Mouse (Mus musculus) kidney, postnatal 0 days (tissue): ENCODE measurements around the gene Hyou1. TPM values are rescaled to one million over a fixed set of nuclear protein-coding genes. Genes with fewer than 3 reads are reported as not detected.
"Not testable (repeated sequence)": the region's sequence is repeated elsewhere in the genome, so short reads cannot be mapped to it uniquely, and the experiment has no call there.

Experiments used
- ATAC-seq: fragments of 200-750 bp; cut with Nextera tagmentation; replicated peaks from 2 replicates; pipeline ENCODE4 v1.8.0; 2017; ENCODE audit warnings: low read depth, moderate number of reproducible peaks, moderate TSS enrichment, moderate library complexity; ENCODE audit not compliant: low FRiP score
- DNase-seq: peaks from one replicate; pipeline ENCODE4 v3.0.0-alpha.2; 2016; ENCODE audit warnings: low spot score
- H3K27ac ChIP-seq: fragments of 300-500 bp; sonication (generic); 2 replicates; pipeline ENCODE4 v1.5.1; 2014; ENCODE audit warnings: mild to moderate bottlenecking
- H3K27me3 ChIP-seq: fragments of 300-500 bp; sonication (generic); 2 replicates; pipeline ENCODE4 v1.6.1; 2014; ENCODE audit warnings: low read length, mixed read lengths; ENCODE audit not compliant: insufficient read depth
- H3K36me3 ChIP-seq: fragments of 300-500 bp; sonication (generic); 2 replicates; pipeline ENCODE4 v1.6.1; 2014; ENCODE audit warnings: low read length, mixed read lengths; ENCODE audit not compliant: insufficient read depth
- H3K4me1 ChIP-seq: fragments of 300-500 bp; sonication (generic); replicated peaks from 2 replicates; pipeline ENCODE4 v1.6.1; 2014; ENCODE audit warnings: antibody characterized with exemption, low read length, mixed read lengths; ENCODE audit not compliant: insufficient read depth
- H3K4me2 ChIP-seq: fragments of 300-500 bp; sonication (generic); 2 replicates; pipeline ENCODE4 v1.6.1; 2014; ENCODE audit warnings: mild to moderate bottlenecking, low read length, moderate library complexity, mixed read lengths
- H3K4me3 ChIP-seq: fragments of 300-500 bp; sonication (generic); replicated peaks from 2 replicates; pipeline ENCODE4 v1.5.1; 2014; ENCODE audit warnings: low read depth, low read length
- H3K9ac ChIP-seq: fragments of 300-500 bp; sonication (generic); 2 replicates; pipeline ENCODE4 v1.6.1; 2014; ENCODE audit warnings: low read depth, low read length
- H3K9me3 ChIP-seq: fragments of 300-500 bp; sonication (generic); replicated peaks from 2 replicates; pipeline ENCODE4 v1.6.1; 2016; ENCODE audit warnings: low read length, inconsistent platforms, mixed read lengths
- CTCF ChIP-seq: IDR thresholded peaks from 2 replicates; pipeline ENCODE4 v1.5.1; 2016; ENCODE audit warnings: antibody characterized with exemption, low read depth, mild to moderate bottlenecking, moderate library complexity
- WGBS: fragments of 180-500 bp; shearing (Covaris S2); extraction: QIAGEN DNeasy Blood & Tissue Kit; methylation state at CpG from one replicate; pipeline ENCODE4 v1.1.7; 2014; 5-methylcytosine and 5-hydroxymethylcytosine counted together
- polyA plus RNA-seq: library from polyadenylated mRNA; unstranded; fragments of >200 nt; fragmentation: Nextera tagmentation; extraction: Ambion mirVana; gene quantifications from 2 replicates; pipeline ENCODE4 v1.2.1, GENCODE M21; 2015

The Hyou1 gene
- polyA plus RNA-seq, 1 experiment from 2014 or later = 22.1 TPM

GRCm38 (mm10) chr9:44405011-44405410 is 25.7 kb downstream of the Hyou1 start:
- no peak overlapping the region for H3K4me2 ChIP-seq
- no peaks in the 10 kb centered on the region for H3K4me1 ChIP-seq
- H3K27me3 ChIP-seq = no peaks in the 10 kb centered on the region
- H3K4me3 ChIP-seq = no peak overlapping the region
- no peak overlapping the region for H3K9ac ChIP-seq
- WGBS = 53% methylated on average over 3 of the region's 3 CpGs
- DNase-seq (no peak), ATAC-seq (no peak)
- H3K9me3 ChIP-seq = no peaks in the 10 kb centered on the region
- no peak overlapping the region for H3K27ac ChIP-seq
- H3K36me3 ChIP-seq = peaks cover 49% of the 10 kb centered on the region
- no peak for TF ChIP-seq CTCF

GRCm38 (mm10) chr9:44406906-44407751 is 27.8 kb downstream of the Hyou1 start, which contains the start of the genes Rps25 and Trappc4:
Rps25 (plus strand) TSS chr9:44407139.
Trappc4 (minus strand) TSS chr9:44407600.
- Histone ChIP-seq H3K27me3 (no peaks in the 10 kb centered on the region), H3K4me2 (peak within 1 kb of the TSS; percentile 71), H3K36me3 (peaks cover 53% of the 10 kb centered on the region), H3K4me3 (peak within 1 kb of the TSS; percentile 76), H3K9me3 (no peaks in the 10 kb centered on the region), H3K27ac (peak within 1 kb of the TSS; percentile 93), H3K9ac (peak within 1 kb of the TSS; percentile 82), H3K4me1 (no peaks in the 10 kb centered on the region)
- TF ChIP-seq CTCF = 0 out of 2 replicates have a peak, but pooled peaks have one; percentile 27
- DNase-seq (peak; percentile 99), ATAC-seq (peak; percentile 94)
- WGBS = under 1% methylated on average over 51 of the region's 51 CpGs

GRCm38 (mm10) chr9:44407752-44408097 is 28.4 kb downstream of the Hyou1 start:
- H3K27ac ChIP-seq = peak overlapping the region; percentile 93
- H3K36me3 ChIP-seq = peaks cover 53% of the 10 kb centered on the region
- under 1% methylated on average over 24 of the region's 24 CpGs for WGBS
- H3K4me2 ChIP-seq = peak overlapping the region; percentile 71
- no peaks in the 10 kb centered on the region for H3K4me1 ChIP-seq
- no peaks in the 10 kb centered on the region for H3K27me3 ChIP-seq
- peak overlapping the region; percentile 76 for H3K4me3 ChIP-seq
- no peak for DNase-seq
- ATAC-seq = no peak
- H3K9me3 ChIP-seq = no peaks in the 10 kb centered on the region
- TF ChIP-seq CTCF = no peak
- peak overlapping the region; percentile 82 for H3K9ac ChIP-seq

- not testable (repeated sequence) for H3K4me1 ChIP-seq, H3K27me3 ChIP-seq, ATAC-seq, H3K9me3 ChIP-seq, H3K27ac ChIP-seq, DNase-seq
- H3K4me3 ChIP-seq = peak overlapping the region; percentile 76; the same call in 1 of the 2 replicates
- peak overlapping the region; percentile 82; the same call in 1 of the 2 replicates for H3K9ac ChIP-seq
- H3K36me3 ChIP-seq = peaks cover 51% of the 10 kb centered on the region
- peak overlapping the region; percentile 71 for H3K4me2 ChIP-seq
- 76% methylated on average over 9 of the region's 9 CpGs for WGBS
Observed at GRCm38 (mm10) chr9:44408693-44409092, 29.4 kb downstream of the Hyou1 start.

- Histone ChIP-seq H3K27ac (no peak overlapping the region), H3K4me2 (no peak overlapping the region), H3K4me1 (no peaks in the 10 kb centered on the region), H3K4me3 (no peak overlapping the region), H3K27me3 (no peaks in the 10 kb centered on the region), H3K36me3 (peaks cover 45% of the 10 kb centered on the region), H3K9ac (no peak overlapping the region), H3K9me3 (no peaks in the 10 kb centered on the region)
- WGBS = 84% methylated on average over 2 of the region's 2 CpGs
- TF ChIP-seq CTCF = no peak
- DNase-seq (no peak), ATAC-seq (no peak)
Observed at GRCm38 (mm10) chr9:44410647-44411336, 31.5 kb downstream of the Hyou1 start.

GRCm38 (mm10) chr9:44411601-44412130 is 32.4 kb downstream of the Hyou1 start:
- WGBS = 85% methylated on average over 1 of the region's 1 CpGs
- Histone ChIP-seq H3K4me2 (no peak overlapping the region), H3K9ac (no peak overlapping the region), H3K4me1 (no peaks in the 10 kb centered on the region), H3K36me3 (peaks cover 45% of the 10 kb centered on the region), H3K9me3 (no peaks in the 10 kb centered on the region), H3K27me3 (no peaks in the 10 kb centered on the region), H3K27ac (no peak overlapping the region), H3K4me3 (no peak overlapping the region)
- ATAC-seq (no peak), DNase-seq (no peak)
- TF ChIP-seq CTCF = no peak
